Mouse (Mus musculus) megakaryocyte, embryonic 14.5 days (primary cell): ENCODE results near the gene Sema4d.
"Not testable (repeated sequence)": the region's sequence is repeated elsewhere in the genome, so short reads cannot be mapped to it uniquely, and the experiment has no call there.

Source experiments
- FLI1 ChIP-seq: IDR thresholded peaks from 2 replicates; pipeline ENCODE4 v1.6.1; 2012; ENCODE audit warnings: low read length, inconsistent platforms, mixed read lengths
- GATA1 ChIP-seq: IDR thresholded peaks from 3 replicates; pipeline ENCODE4 v1.6.1; 2012; ENCODE audit warnings: mixed read lengths, low read length, inconsistent platforms, borderline replicate concordance

DNA sequence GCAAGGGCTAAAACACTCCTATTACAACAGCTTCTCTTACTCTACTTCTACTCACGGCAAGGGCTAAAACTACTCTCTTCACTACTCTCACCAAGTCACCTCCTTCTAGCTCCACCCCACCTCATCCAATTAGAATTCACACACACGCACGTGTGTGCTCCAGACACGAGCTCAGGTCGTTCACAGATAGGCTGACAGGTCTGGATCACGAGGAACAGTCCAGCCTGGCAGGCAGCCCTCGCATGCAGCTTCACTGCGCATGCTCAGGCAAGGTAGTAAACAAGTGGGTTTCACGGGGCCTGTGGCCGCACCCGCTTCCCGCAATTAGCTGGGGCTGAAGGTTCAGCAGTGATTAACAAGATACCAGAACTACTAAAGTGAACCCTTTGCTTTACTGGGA is 125.4 kb downstream of the Sema4d start:
- TF ChIP-seq GATA1, FLI1: not testable (repeated sequence)
